Mouse (Mus musculus): ENCODE results near the gene Tecpr1.

Tecpr1 gene

GRCm38 (mm10) chr5:144162813-144163517, 60.5 kb downstream of the Tecpr1 start:
- peak; percentile 81 for DNase-seq

- DNase-seq = no peak
Measured at GRCm38 (mm10) chr5:144162080-144162812, 61.2 kb downstream of the Tecpr1 start.

GRCm38 (mm10) chr5:144159137-144159536, 64.3 kb downstream of the Tecpr1 start:
- DNase-seq = no peak

GRCm38 (mm10) chr5:144158604-144159003, 64.8 kb downstream of the Tecpr1 start:
- peak; percentile 88 for DNase-seq

- peak; percentile 81 for DNase-seq
Measured at GRCm38 (mm10) chr5:144154528-144154927, 68.9 kb downstream of the Tecpr1 start.

GRCm38 (mm10) chr5:144151270-144151669, 72.1 kb downstream of the Tecpr1 start:
- no peak for DNase-seq

- DNase-seq = no peak
Measured at GRCm38 (mm10) chr5:144149530-144149929, 73.9 kb downstream of the Tecpr1 start.

GRCm38 (mm10) chr5:144146898-144147297, 76.5 kb downstream of the Tecpr1 start:
- DNase-seq = no peak

All from kidney, postnatal 10 days (tissue).